Mouse (Mus musculus) liver, embryonic 15.5 days (tissue): ENCODE data around the gene Xk. TPM values are rescaled to one million over a fixed set of nuclear protein-coding genes. Genes with fewer than 3 reads are reported as not detected.

ENCODE experiments used
- ATAC-seq: fragments of 200-750 bp; cut with Nextera tagmentation; 2 replicates; pipeline ENCODE4 v1.8.0; 2017; ENCODE audit warnings: moderate number of reproducible peaks, mild to moderate bottlenecking, moderate library complexity; ENCODE audit not compliant: insufficient read depth
- H3K27ac ChIP-seq: fragments of 300-500 bp; sonication (generic); replicated peaks from 2 replicates; pipeline ENCODE4 v1.5.1; 2015; ENCODE audit warnings: mild to moderate bottlenecking, inconsistent platforms
- H3K27me3 ChIP-seq: fragments of 300-500 bp; sonication (generic); 2 replicates; pipeline ENCODE4 v1.6.1; 2015; ENCODE audit warnings: mild to moderate bottlenecking, inconsistent platforms
- H3K36me3 ChIP-seq: fragments of 300-500 bp; sonication (generic); replicated peaks from 2 replicates; pipeline ENCODE4 v1.6.1; 2015; ENCODE audit warnings: moderate library complexity, mild to moderate bottlenecking, inconsistent platforms
- H3K4me1 ChIP-seq: fragments of 300-500 bp; sonication (generic); replicated peaks from 2 replicates; pipeline ENCODE4 v1.6.1; 2015; ENCODE audit warnings: inconsistent platforms
- H3K4me2 ChIP-seq: fragments of 300-500 bp; sonication (generic); 2 replicates; pipeline ENCODE4 v1.6.1; 2015; ENCODE audit warnings: moderate library complexity, mild to moderate bottlenecking, inconsistent platforms
- H3K4me3 ChIP-seq: fragments of 300-500 bp; sonication (generic); replicated peaks from 2 replicates; pipeline ENCODE4 v1.5.1; 2015; ENCODE audit warnings: mild to moderate bottlenecking, inconsistent platforms
- H3K9ac ChIP-seq: fragments of 300-500 bp; sonication (generic); 2 replicates; pipeline ENCODE4 v1.6.1; 2015; ENCODE audit warnings: moderate library complexity, mild to moderate bottlenecking, inconsistent platforms
- H3K9me3 ChIP-seq: fragments of 300-500 bp; sonication (generic); replicated peaks from 2 replicates; pipeline ENCODE4 v1.6.1; 2016; ENCODE audit warnings: inconsistent platforms
- WGBS: fragments of 180-500 bp; shearing (Covaris S2); methylation state at CpG from one replicate; pipeline ENCODE4 v1.1.7; 2015; ENCODE audit warnings: mixed read lengths; ENCODE audit not compliant: insufficient replicate concordance; 5-methylcytosine and 5-hydroxymethylcytosine counted together
- polyA plus RNA-seq: library from polyadenylated mRNA; unstranded; fragments of >200 nt; fragmentation: Nextera tagmentation; extraction: Ambion mirVana; gene quantifications from 2 replicates; pipeline ENCODE4 v1.2.1, GENCODE M21; 2015

The Xk gene
- polyA plus RNA-seq = 24.3 and 25.4 TPM in 2 replicates

- no peaks in the 10 kb centered on the region for H3K9me3 ChIP-seq
- peak within 1 kb of the TSS; percentile 81 for H3K9ac ChIP-seq
- no peaks in the 10 kb centered on the region for H3K27me3 ChIP-seq
- ATAC-seq = peak; percentile 93
- 7% methylated on average over 78 of the region's 94 CpGs for WGBS
- peak within 1 kb of the TSS; percentile 65 for H3K4me2 ChIP-seq
- peak within 1 kb of the TSS; percentile 91 for H3K27ac ChIP-seq
- H3K4me1 ChIP-seq = peaks cover 10% of the 10 kb centered on the region
- no peaks in the 10 kb centered on the region for H3K36me3 ChIP-seq
- H3K4me3 ChIP-seq = peak within 1 kb of the TSS; percentile 76
Observed at GRCm38 (mm10) chrX:9272460-9273361, at the start of gene Xk. Gene Xk (plus strand): TSS chrX:9272756.

- Histone ChIP-seq H3K4me3 (no peak overlapping the region), H3K4me2 (no peak overlapping the region), H3K36me3 (no peaks in the 10 kb centered on the region), H3K27me3 (no peaks in the 10 kb centered on the region), H3K9me3 (no peaks in the 10 kb centered on the region), H3K27ac (no peak overlapping the region), H3K9ac (no peak overlapping the region), H3K4me1 (peaks cover 5% of the 10 kb centered on the region)
- no peak for ATAC-seq
- WGBS = 57% methylated on average over 2 of the region's 2 CpGs
Observed at GRCm38 (mm10) chrX:9227105-9227504, 45.5 kb upstream of the Xk start.

- H3K36me3 ChIP-seq = no peaks in the 10 kb centered on the region
- WGBS = 66% methylated on average over 5 of the region's 5 CpGs
- H3K27me3 ChIP-seq = no peaks in the 10 kb centered on the region
- H3K9me3 ChIP-seq = no peaks in the 10 kb centered on the region
- no peak overlapping the region for H3K4me2 ChIP-seq
- no peak overlapping the region for H3K4me3 ChIP-seq
- H3K9ac ChIP-seq = no peak overlapping the region
- no peak for ATAC-seq
- H3K27ac ChIP-seq = no peak overlapping the region
- H3K4me1 ChIP-seq = peaks cover 25% of the 10 kb centered on the region
Observed at GRCm38 (mm10) chrX:9240737-9241591, 31.6 kb upstream of the Xk start.

- Histone ChIP-seq H3K4me2 (peak overlapping the region; percentile 18; the same call in 1 of the 2 replicates), H3K4me3 (no peak overlapping the region), H3K9ac (no peak overlapping the region; the same call in 1 of the 2 replicates), H3K27ac (peak overlapping the region; percentile 70), H3K27me3 (no peaks in the 10 kb centered on the region), H3K9me3 (no peaks in the 10 kb centered on the region), H3K36me3 (no peaks in the 10 kb centered on the region), H3K4me1 (peaks cover 37% of the 10 kb centered on the region)
- ATAC-seq = no peak
- 40% methylated on average over 8 of the region's 8 CpGs for WGBS
Observed at GRCm38 (mm10) chrX:9243381-9243864, 29.1 kb upstream of the Xk start.

- Histone ChIP-seq H3K27me3 (no peaks in the 10 kb centered on the region), H3K36me3 (no peaks in the 10 kb centered on the region), H3K4me3 (0 out of 2 replicates have a peak overlapping the region, but pooled peaks have one; percentile 18), H3K9me3 (no peaks in the 10 kb centered on the region), H3K4me1 (peaks cover 45% of the 10 kb centered on the region), H3K9ac (no peak overlapping the region), H3K4me2 (peak overlapping the region; percentile 59), H3K27ac (peak overlapping the region; percentile 83)
- WGBS = 25% methylated on average over 12 of the region's 12 CpGs
- peak; percentile 97 for ATAC-seq
Observed at GRCm38 (mm10) chrX:9244603-9245336, 27.8 kb upstream of the Xk start.

- Histone ChIP-seq H3K36me3 (0 out of 2 replicates have a peak, but pooled peaks cover 5% of the 10 kb centered on the region), H3K4me3 (no peak overlapping the region), H3K9me3 (no peaks in the 10 kb centered on the region), H3K9ac (no peak overlapping the region), H3K27ac (no peak overlapping the region), H3K4me1 (peaks cover 36% of the 10 kb centered on the region), H3K27me3 (no peaks in the 10 kb centered on the region), H3K4me2 (no peak overlapping the region)
- 63% methylated on average over 5 of the region's 5 CpGs for WGBS
- ATAC-seq = no peak
Observed at GRCm38 (mm10) chrX:9248911-9249310, 23.6 kb upstream of the Xk start.

- H3K36me3 ChIP-seq = 0 out of 2 replicates have a peak, but pooled peaks cover 5% of the 10 kb centered on the region
- peaks cover 24% of the 10 kb centered on the region for H3K4me1 ChIP-seq
- 57% methylated on average over 10 of the region's 10 CpGs for WGBS
- peak overlapping the region; percentile 43 for H3K4me3 ChIP-seq
- H3K4me2 ChIP-seq = peak overlapping the region; percentile 46
- H3K27me3 ChIP-seq = no peaks in the 10 kb centered on the region
- H3K9ac ChIP-seq = no peak overlapping the region
- ATAC-seq = peak; percentile 60
- peak overlapping the region; percentile 56 for H3K27ac ChIP-seq
- no peaks in the 10 kb centered on the region for H3K9me3 ChIP-seq
Observed at GRCm38 (mm10) chrX:9253990-9254389, 18.6 kb upstream of the Xk start.

- 81% methylated on average over 3 of the region's 3 CpGs for WGBS
- Histone ChIP-seq H3K27me3 (no peaks in the 10 kb centered on the region), H3K27ac (peak overlapping the region; percentile 82), H3K9me3 (no peaks in the 10 kb centered on the region), H3K36me3 (0 out of 2 replicates have a peak, but pooled peaks cover 5% of the 10 kb centered on the region), H3K9ac (peak overlapping the region; percentile 50), H3K4me1 (peaks cover 18% of the 10 kb centered on the region), H3K4me2 (peak overlapping the region; percentile 53), H3K4me3 (peak overlapping the region; percentile 54)
- no peak for ATAC-seq
Observed at GRCm38 (mm10) chrX:9254901-9255300, 17.7 kb upstream of the Xk start.

GRCm38 (mm10) chrX:9256766-9257165, 15.8 kb upstream of the Xk start, which contains the start of gene Gm14862:
Gene Gm14862 (minus strand): TSS chrX:9256899.
- 45% methylated on average over 5 of the region's 5 CpGs for WGBS

GRCm38 (mm10) chrX:9257831-9258230, 14.7 kb upstream of the Xk start:
- 54% methylated on average over 7 of the region's 7 CpGs for WGBS
- Histone ChIP-seq H3K9me3 (no peaks in the 10 kb centered on the region), H3K36me3 (0 out of 2 replicates have a peak, but pooled peaks cover 3% of the 10 kb centered on the region), H3K9ac (no peak overlapping the region), H3K4me2 (peak overlapping the region; percentile 53), H3K4me3 (no peak overlapping the region), H3K4me1 (peaks cover 18% of the 10 kb centered on the region), H3K27me3 (no peaks in the 10 kb centered on the region), H3K27ac (peak overlapping the region; percentile 82)
- ATAC-seq = no peak; the same call in 1 of the 2 replicates

More at GRCm38 (mm10) chrX:9256766-9257165, 15.8 kb upstream of the Xk start, which contains the start of gene Gm14862:
- peak within 1 kb of the TSS; percentile 53 for H3K4me2 ChIP-seq
- H3K36me3 ChIP-seq = 0 out of 2 replicates have a peak, but pooled peaks cover 5% of the 10 kb centered on the region
- ATAC-seq = peak; percentile 83
- peak within 1 kb of the TSS; percentile 82 for H3K27ac ChIP-seq
- H3K4me1 ChIP-seq = peaks cover 18% of the 10 kb centered on the region
- H3K4me3 ChIP-seq = peak within 1 kb of the TSS; percentile 54
- no peaks in the 10 kb centered on the region for H3K27me3 ChIP-seq
- peak within 1 kb of the TSS; percentile 50 for H3K9ac ChIP-seq
- no peaks in the 10 kb centered on the region for H3K9me3 ChIP-seq
